In genomic region chr6:29641816-29642215, GRCm38 (mm10) we compare ENCODE assay signal across 28 mouse cellular contexts.
"Had no signal": no experiment of that assay in that cellular context is flagged by ENCODE, and none has a peak within 500 bp of the region (broad histone marks: within the 10 kb centered on the region; RNA-seq: fewer than 3 reads in every experiment).

No protein-coding gene starts in this region.

- H3K27ac ChIP-seq: embryonic facial prominence, embryonic 10.5 days; embryonic facial prominence, embryonic 12.5 days; embryonic facial prominence, embryonic 13.5 days; embryonic facial prominence, embryonic 15.5 days; forebrain, embryonic 10.5 days; forebrain, embryonic 12.5 days; forebrain, embryonic 13.5 days; forebrain, embryonic 15.5 days; gastrocnemius, adult 2 months; heart, adult 2 months had no signal

- H3K27me3 ChIP-seq: embryonic facial prominence, embryonic 15.5 days; forebrain, embryonic 15.5 days had no signal

- DNase-seq: cerebellum, adult 2 months; cerebellum, adult 8-10 months; cerebellum, adult 9-10 months; cerebellum, adult 9-11 months; cerebellum, postnatal 10 days; cerebellum, postnatal 14 days; cerebellum, postnatal 25 days; cerebellum, postnatal 36 days; embryo, embryonic 11 days; forebrain, postnatal 0 days; gastrocnemius, adult 2 months; gastrocnemius, postnatal 10 days; gastrocnemius, postnatal 14 days; gastrocnemius, postnatal 25 days; gastrocnemius, postnatal 36 days; heart, adult 18-20 months; heart, adult 2 months had no signal

- H3K36me3 ChIP-seq: embryonic facial prominence, embryonic 10.5 days; embryonic facial prominence, embryonic 12.5 days; embryonic facial prominence, embryonic 13.5 days; embryonic facial prominence, embryonic 15.5 days; forebrain, embryonic 10.5 days; forebrain, embryonic 12.5 days; forebrain, embryonic 15.5 days had no signal

- H3K4me1 ChIP-seq: embryonic facial prominence, embryonic 12.5 days; embryonic facial prominence, embryonic 13.5 days; embryonic facial prominence, embryonic 15.5 days; forebrain, embryonic 13.5 days; forebrain, embryonic 15.5 days had no signal

- H3K4me2 ChIP-seq: embryonic facial prominence, embryonic 12.5 days; embryonic facial prominence, embryonic 13.5 days; embryonic facial prominence, embryonic 15.5 days; forebrain, embryonic 12.5 days; forebrain, embryonic 13.5 days; forebrain, embryonic 15.5 days had no signal

- H3K9ac ChIP-seq: embryonic facial prominence, embryonic 12.5 days; embryonic facial prominence, embryonic 13.5 days; embryonic facial prominence, embryonic 15.5 days; forebrain, embryonic 12.5 days; forebrain, embryonic 13.5 days; forebrain, embryonic 15.5 days; forebrain, postnatal 0 days had no signal

- ATAC-seq: forebrain, embryonic 13.5 days; forebrain, embryonic 14.5 days; forebrain, embryonic 15.5 days; forebrain, embryonic 16.5 days; forebrain, postnatal 0 days had no signal

- H3K4me3 ChIP-seq: embryonic facial prominence, embryonic 10.5 days; embryonic facial prominence, embryonic 12.5 days; embryonic facial prominence, embryonic 13.5 days; embryonic facial prominence, embryonic 15.5 days; erythroblast, embryonic 14.5 days; forebrain, embryonic 10.5 days; forebrain, embryonic 12.5 days; forebrain, embryonic 13.5 days; forebrain, embryonic 15.5 days; gastrocnemius, adult 2 months; heart, adult 2 months had no signal

- H3K9me3 ChIP-seq: embryonic facial prominence, embryonic 12.5 days; forebrain, embryonic 15.5 days had no signal
